Mouse (Mus musculus) erythroblast, embryonic 14.5 days (primary cell): ENCODE data around the gene Klc3.

Experiments used
- GATA1 ChIP-seq: IDR thresholded peaks from 2 replicates; pipeline ENCODE4 v1.6.1; 2012; ENCODE audit warnings: low read length, inconsistent platforms, mixed read lengths
- TAL1 ChIP-seq: IDR thresholded peaks from 3 replicates; pipeline ENCODE4 v1.6.1; 2012; ENCODE audit warnings: low read length, inconsistent platforms, mixed read lengths

GRCm38 (mm10) chr7:19376019-19376418, 27.9 kb downstream of the Klc3 start:
- TF ChIP-seq TAL1, result no peak
- TF ChIP-seq GATA1, result no peak
